Mouse (Mus musculus): ENCODE measurements around the gene Cdyl. TPM values are rescaled to one million over a fixed set of nuclear protein-coding genes. Genes with fewer than 3 reads are reported as not detected.

The Cdyl gene
- polyA plus RNA-seq, 1 experiment from 2014 or later, result 15.7 TPM

- Histone ChIP-seq H3K27ac (no peak overlapping the region), H3K9me3 (no peaks in the 10 kb centered on the region), H3K4me3 (no peak overlapping the region), H3K4me1 (no peaks in the 10 kb centered on the region), H3K36me3 (no peaks in the 10 kb centered on the region), H3K27me3 (ENCODE audit: insufficient read depth, poor library complexity, severe bottlenecking) (no peaks in the 10 kb centered on the region)
- DNase-seq (ENCODE audit: low spot score), result no peak
- WGBS, result 83% methylated on average over 3 of the region's 3 CpGs
These were observed 66.4 kb downstream of the Cdyl start for GRCm38 (mm10) chr13:35726025-35726424.

DNA sequence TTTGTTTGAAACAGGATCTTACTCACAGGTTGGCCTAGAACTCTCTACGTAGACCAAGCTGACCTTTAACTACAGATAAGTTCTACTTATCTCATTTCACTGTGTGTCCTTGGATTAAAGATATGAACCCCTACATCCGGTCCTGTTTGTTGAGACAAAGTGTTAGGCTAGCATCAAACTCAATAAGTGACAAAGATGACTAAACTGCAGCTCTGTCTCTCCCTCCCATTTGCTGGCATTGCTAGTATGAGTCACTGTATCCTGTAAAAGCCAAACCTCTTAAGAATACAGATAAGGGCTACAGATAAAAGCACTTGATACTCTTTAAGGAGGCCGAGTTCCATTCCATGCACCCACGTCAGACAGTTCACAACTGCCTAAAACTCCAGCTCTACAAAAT, 72.5 kb downstream of the Cdyl start:
- H3K4me3 ChIP-seq, result no peak overlapping the region
- no peaks in the 10 kb centered on the region for H3K27me3 ChIP-seq (ENCODE audit: insufficient read depth, poor library complexity, severe bottlenecking)
- no peak for DNase-seq (ENCODE audit: low spot score)
- WGBS, result 48% methylated on average over 4 of the region's 4 CpGs
- no peak overlapping the region for H3K27ac ChIP-seq
- no peaks in the 10 kb centered on the region for H3K4me1 ChIP-seq
- H3K9me3 ChIP-seq, result no peaks in the 10 kb centered on the region
- H3K36me3 ChIP-seq, result no peaks in the 10 kb centered on the region

DNA sequence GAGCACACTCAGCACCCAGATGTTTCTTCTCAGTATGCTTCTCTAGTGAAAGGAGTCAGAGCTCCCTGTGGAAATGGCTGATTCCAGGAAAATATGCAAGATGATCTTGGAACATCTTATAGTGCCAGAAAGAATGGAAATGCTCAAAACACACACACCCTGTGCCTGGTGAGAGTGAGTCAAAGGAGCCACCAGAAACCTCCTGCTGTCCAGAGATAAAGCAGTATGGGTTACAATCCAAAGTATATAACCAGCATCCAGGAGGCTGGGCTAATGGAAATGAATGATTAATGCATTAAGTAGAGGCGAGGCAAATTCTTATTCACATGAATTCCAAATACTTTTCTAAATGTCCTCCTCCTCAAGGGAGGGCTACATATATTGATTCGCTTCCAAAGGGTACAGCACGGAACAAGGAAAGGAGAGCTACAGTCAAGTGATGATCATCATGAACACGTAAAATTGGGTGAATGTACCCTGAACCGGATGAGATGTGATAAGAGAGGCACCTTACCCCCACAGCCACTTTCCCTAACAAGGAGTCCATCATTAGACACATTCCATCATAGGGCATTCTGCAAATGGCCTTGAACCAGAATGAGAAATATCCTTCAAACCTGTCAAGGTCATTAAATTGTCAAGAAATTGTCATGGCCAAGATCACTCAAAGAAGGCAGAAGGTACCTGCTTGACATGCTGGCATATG, 73.4 kb downstream of the Cdyl start:
- no peak overlapping the region for H3K4me3 ChIP-seq
- H3K27me3 ChIP-seq (ENCODE audit: insufficient read depth, poor library complexity, severe bottlenecking), result peaks cover 3% of the 10 kb centered on the region; the same call in 1 of the 2 replicates
- 84% methylated on average over 5 of the region's 5 CpGs for WGBS
- H3K4me1 ChIP-seq, result no peaks in the 10 kb centered on the region
- H3K9me3 ChIP-seq, result no peaks in the 10 kb centered on the region
- no peak overlapping the region for H3K27ac ChIP-seq
- no peak for DNase-seq (ENCODE audit: low spot score)
- no peaks in the 10 kb centered on the region for H3K36me3 ChIP-seq

- Histone ChIP-seq H3K27ac (no peak overlapping the region), H3K4me3 (no peak overlapping the region), H3K27me3 (ENCODE audit: insufficient read depth, poor library complexity, severe bottlenecking) (peaks cover 26% of the 10 kb centered on the region), H3K4me1 (peaks cover 10% of the 10 kb centered on the region), H3K36me3 (no peaks in the 10 kb centered on the region), H3K9me3 (no peaks in the 10 kb centered on the region)
- WGBS, result 38% methylated on average over 2 of the region's 2 CpGs
- DNase-seq (ENCODE audit: low spot score), result no peak
These were observed 77.9 kb downstream of the Cdyl start for GRCm38 (mm10) chr13:35737565-35737964.

DNA sequence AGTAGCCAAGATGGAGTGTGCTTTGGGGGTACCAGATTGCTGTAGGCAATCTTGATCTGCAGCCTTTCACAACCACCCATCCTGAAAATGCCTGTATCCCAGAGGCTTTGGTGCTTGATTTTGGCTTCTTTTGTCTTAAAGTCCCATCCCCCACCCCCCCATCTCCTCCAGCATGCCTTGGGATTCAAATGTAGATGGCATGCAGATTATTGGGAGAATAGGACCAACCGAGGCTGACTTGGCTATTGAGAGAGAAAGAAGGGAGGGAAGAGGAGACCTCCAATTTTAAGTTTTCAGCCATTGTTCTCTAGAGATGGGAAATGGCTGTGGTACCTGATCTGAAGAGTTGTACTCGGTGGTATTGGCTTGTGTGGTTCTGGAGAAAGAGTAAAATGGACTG, 78.6 kb downstream of the Cdyl start:
- H3K36me3 ChIP-seq, result no peaks in the 10 kb centered on the region
- peaks cover 26% of the 10 kb centered on the region for H3K27me3 ChIP-seq (ENCODE audit: insufficient read depth, poor library complexity, severe bottlenecking)
- peaks cover 16% of the 10 kb centered on the region for H3K4me1 ChIP-seq
- WGBS, result 20% methylated on average over 2 of the region's 2 CpGs
- no peak overlapping the region for H3K4me3 ChIP-seq
- H3K27ac ChIP-seq, result no peak overlapping the region
- DNase-seq (ENCODE audit: low spot score), result no peak
- no peaks in the 10 kb centered on the region for H3K9me3 ChIP-seq

DNA sequence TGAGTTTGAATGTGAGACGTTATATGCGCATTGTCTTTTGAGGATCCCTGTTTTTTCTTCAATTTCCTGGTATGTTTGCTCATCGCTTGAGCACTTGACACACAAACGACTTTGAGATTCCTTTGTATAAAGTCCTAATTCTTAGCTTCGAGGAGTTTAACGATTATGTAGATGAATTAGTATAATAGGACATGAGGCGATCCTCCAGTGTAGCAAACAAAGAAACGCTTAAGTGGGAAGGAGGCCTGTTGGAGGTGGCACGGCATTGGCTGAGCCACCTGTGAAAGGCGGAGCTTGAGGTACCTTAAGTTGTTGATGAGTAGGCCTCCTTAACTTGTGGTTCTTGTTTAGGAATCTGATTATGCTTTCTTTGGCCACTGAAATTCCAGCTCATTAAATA, 79.8 kb downstream of the Cdyl start:
- Histone ChIP-seq H3K36me3 (no peaks in the 10 kb centered on the region), H3K4me3 (no peak overlapping the region), H3K27me3 (ENCODE audit: insufficient read depth, poor library complexity, severe bottlenecking) (peaks cover 26% of the 10 kb centered on the region), H3K27ac (no peak overlapping the region), H3K4me1 (peaks cover 22% of the 10 kb centered on the region), H3K9me3 (no peaks in the 10 kb centered on the region)
- DNase-seq (ENCODE audit: low spot score), result no peak
- WGBS, result 20% methylated on average over 10 of the region's 10 CpGs

- no peaks in the 10 kb centered on the region for H3K9me3 ChIP-seq
- H3K4me3 ChIP-seq, result peak overlapping the region; percentile 92
- H3K27me3 ChIP-seq (ENCODE audit: insufficient read depth, poor library complexity, severe bottlenecking), result peaks cover 26% of the 10 kb centered on the region
- peak overlapping the region; percentile 96 for H3K27ac ChIP-seq
- under 1% methylated on average over 60 of the region's 61 CpGs for WGBS
- H3K36me3 ChIP-seq, result no peaks in the 10 kb centered on the region
- DNase-seq (ENCODE audit: low spot score), result no peak
- peaks cover 22% of the 10 kb centered on the region for H3K4me1 ChIP-seq
These were observed 80.8 kb downstream of the Cdyl start for GRCm38 (mm10) chr13:35740301-35741039.

- Histone ChIP-seq H3K9me3 (no peaks in the 10 kb centered on the region), H3K36me3 (peaks cover 6% of the 10 kb centered on the region), H3K27ac (peak overlapping the region; percentile 96), H3K4me1 (peaks cover 22% of the 10 kb centered on the region), H3K27me3 (ENCODE audit: insufficient read depth, poor library complexity, severe bottlenecking) (peaks cover 26% of the 10 kb centered on the region), H3K4me3 (peak overlapping the region; percentile 92)
- peak; percentile 98 for DNase-seq (ENCODE audit: low spot score)
- under 1% methylated on average over 68 of the region's 68 CpGs for WGBS
These were observed 81.5 kb downstream of the Cdyl start for GRCm38 (mm10) chr13:35741040-35741619.

DNA sequence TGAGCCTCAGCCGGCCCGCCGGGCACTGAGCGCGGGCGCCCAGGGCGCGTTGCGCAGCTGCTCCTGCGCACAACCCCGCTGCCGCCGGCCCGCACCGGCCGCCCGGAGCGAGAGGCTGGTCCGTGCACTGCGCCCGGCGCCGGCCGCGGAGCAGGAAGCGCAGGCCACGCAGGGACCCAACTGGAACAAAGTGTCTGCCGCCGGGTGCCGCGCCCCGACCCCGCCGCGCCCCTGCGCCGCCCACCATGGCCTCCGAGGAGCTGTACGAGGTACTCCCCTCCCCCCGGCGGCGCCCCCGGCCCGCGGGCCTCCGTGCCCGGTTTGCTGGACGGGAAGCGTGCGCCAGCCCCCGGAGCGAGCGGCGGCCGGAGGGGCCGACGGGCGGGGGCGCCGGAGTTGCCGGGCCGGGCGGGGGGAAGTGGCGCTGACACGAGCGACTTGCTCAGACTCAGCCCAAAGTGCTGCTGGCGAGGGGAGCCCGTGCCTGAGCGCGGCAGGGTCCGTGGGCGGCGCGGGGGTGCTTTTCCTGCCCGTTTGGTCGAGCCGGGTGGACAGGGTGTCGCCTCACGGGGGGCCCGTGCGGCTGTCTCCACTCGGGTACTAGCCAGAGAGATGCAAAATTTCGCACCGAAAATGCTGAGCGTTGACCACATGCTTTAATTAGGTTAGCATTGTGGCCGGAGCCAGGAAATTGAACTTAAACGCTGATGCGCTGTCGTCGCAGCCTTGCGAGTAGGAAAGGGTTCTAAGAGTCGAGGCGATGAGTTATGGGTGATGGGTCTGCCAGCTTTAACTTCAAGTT, 82.2 kb downstream of the Cdyl start:
- Histone ChIP-seq H3K4me3 (peak overlapping the region; percentile 92), H3K36me3 (peaks cover 12% of the 10 kb centered on the region), H3K27me3 (ENCODE audit: insufficient read depth, poor library complexity, severe bottlenecking) (peaks cover 26% of the 10 kb centered on the region), H3K4me1 (peaks cover 22% of the 10 kb centered on the region), H3K27ac (peak overlapping the region; percentile 96), H3K9me3 (no peaks in the 10 kb centered on the region)
- DNase-seq (ENCODE audit: low spot score), result peak; percentile 82
- under 1% methylated on average over 85 of the region's 93 CpGs for WGBS

GRCm38 (mm10) chr13:35742696-35743095, 83.1 kb downstream of the Cdyl start:
- Histone ChIP-seq H3K4me3 (peak overlapping the region; percentile 92), H3K27ac (peak overlapping the region; percentile 96), H3K4me1 (peaks cover 22% of the 10 kb centered on the region), H3K27me3 (ENCODE audit: insufficient read depth, poor library complexity, severe bottlenecking) (peaks cover 26% of the 10 kb centered on the region), H3K36me3 (peaks cover 14% of the 10 kb centered on the region), H3K9me3 (no peaks in the 10 kb centered on the region)
- WGBS, result 35% methylated on average over 4 of the region's 4 CpGs
- DNase-seq (ENCODE audit: low spot score), result no peak

- no peak for DNase-seq (ENCODE audit: low spot score)
- H3K27me3 ChIP-seq (ENCODE audit: insufficient read depth, poor library complexity, severe bottlenecking), result peaks cover 22% of the 10 kb centered on the region
- H3K4me3 ChIP-seq, result peak overlapping the region; percentile 92
- H3K9me3 ChIP-seq, result no peaks in the 10 kb centered on the region
- peaks cover 22% of the 10 kb centered on the region for H3K4me1 ChIP-seq
- H3K36me3 ChIP-seq, result peaks cover 15% of the 10 kb centered on the region
- WGBS, result 65% methylated on average over 1 of the region's 1 CpGs
- no peak overlapping the region for H3K27ac ChIP-seq
These were observed 83.6 kb downstream of the Cdyl start for GRCm38 (mm10) chr13:35743196-35743595.

DNA sequence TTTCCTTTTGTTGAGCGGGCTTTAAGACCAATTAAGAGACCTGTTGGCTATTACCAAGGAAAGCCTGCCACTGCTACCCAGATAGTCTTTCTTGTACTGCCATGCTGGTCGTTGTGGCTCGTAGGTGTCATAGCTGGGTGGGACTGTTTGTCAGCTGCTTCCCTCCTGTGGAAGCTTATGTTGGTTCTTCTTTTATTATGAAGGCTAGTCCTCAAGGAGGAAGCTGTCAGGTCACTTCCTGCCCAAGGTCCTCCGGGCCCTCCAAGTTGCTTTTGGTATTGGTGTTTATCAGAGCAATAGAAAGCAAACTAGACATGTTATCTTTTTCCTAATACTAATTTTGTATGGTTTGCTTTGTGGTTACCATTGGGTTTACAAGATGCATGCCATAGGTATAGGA, 89.6 kb downstream of the Cdyl start:
- Histone ChIP-seq H3K9me3 (no peaks in the 10 kb centered on the region), H3K27me3 (ENCODE audit: insufficient read depth, poor library complexity, severe bottlenecking) (no peaks in the 10 kb centered on the region), H3K4me1 (peaks cover 25% of the 10 kb centered on the region), H3K4me3 (no peak overlapping the region), H3K27ac (no peak overlapping the region), H3K36me3 (peaks cover 15% of the 10 kb centered on the region)
- WGBS, result 85% methylated on average over 4 of the region's 4 CpGs
- DNase-seq (ENCODE audit: low spot score), result no peak
